Mouse (Mus musculus): ENCODE measurements at regions not wholly inside any gene's neighbourhood (a gene's known extent, or its start where the extent isn't known, plus 50 kb on each side); places are given as distances from the start of the nearest gene placed in this dataset.

- TF ChIP-seq CTCF (conservative IDR thresholded peaks at IDR 0.05; ENCODE audit: insufficient read depth, insufficient read length, low read depth, low read length), result no peak
- no peak for TF ChIP-seq POLR2A (IDR thresholded peaks at IDR 0.05; ENCODE audit: low read depth, low read length)
Measured at GRCm38 (mm10) chr11:7451756-7452155, 238.0 kb upstream of the Igfbp3 start.

Data from kidney, adult 2 months (tissue).